Mouse (Mus musculus) urinary bladder, postnatal 36 days (tissue): ENCODE measurements at regions not wholly inside any gene's neighbourhood (a gene's known extent, or its start where the extent isn't known, plus 50 kb on each side); places are given as distances from the start of the nearest gene placed in this dataset.

Experiments
- DNase-seq, 2 experiments: peaks; one replicate each; pipeline ENCODE4 v3.0.0; 2022; ENCODE audit warnings: low spot score in 2 of 2, mixed read lengths in 1 of 2

GRCm38 (mm10) chr16:73435726-73436125 lies 975.9 kb downstream of the Robo2 start:
- DNase-seq = no peak

GRCm38 (mm10) chr16:73424851-73425250 lies 986.8 kb downstream of the Robo2 start:
- DNase-seq = peak in 1 of 2 experiments; percentile 27

GRCm38 (mm10) chr16:73424311-73424710 lies 987.3 kb downstream of the Robo2 start:
- DNase-seq = no peak

- no peak for DNase-seq
Measured at GRCm38 (mm10) chr16:73404509-73404908, 1007.1 kb downstream of the Robo2 start.

GRCm38 (mm10) chr16:73404099-73404498 lies 1007.5 kb downstream of the Robo2 start:
- no peak for DNase-seq

- DNase-seq = no peak
Measured at GRCm38 (mm10) chr16:73379056-73379455, 1032.6 kb downstream of the Robo2 start.

- DNase-seq = no peak
Measured at GRCm38 (mm10) chr16:73374608-73375165, 1036.9 kb downstream of the Robo2 start.

- no peak for DNase-seq
Measured at GRCm38 (mm10) chr16:73368607-73369233, 1042.9 kb downstream of the Robo2 start.

- no peak for DNase-seq
Measured at GRCm38 (mm10) chr16:73367926-73368325, 1043.7 kb downstream of the Robo2 start.

- DNase-seq = no peak
Measured at GRCm38 (mm10) chr16:73367226-73367840, 1044.3 kb downstream of the Robo2 start.

GRCm38 (mm10) chr16:73350698-73351097 lies 1042.6 kb downstream of the Robo1 start:
- no peak for DNase-seq

GRCm38 (mm10) chr16:73343941-73344340 lies 1035.8 kb downstream of the Robo1 start:
- DNase-seq = no peak

- no peak for DNase-seq
Measured at GRCm38 (mm10) chr16:73343531-73343930, 1035.4 kb downstream of the Robo1 start.

GRCm38 (mm10) chr16:73317644-73318043 lies 1009.5 kb downstream of the Robo1 start:
- DNase-seq = no peak

GRCm38 (mm10) chr16:73310096-73310495 lies 1002.0 kb downstream of the Robo1 start:
- DNase-seq = no peak

GRCm38 (mm10) chr16:73279951-73280350 lies 971.8 kb downstream of the Robo1 start:
- no peak for DNase-seq

- DNase-seq = no peak
Measured at GRCm38 (mm10) chr16:73259691-73260090, 951.6 kb downstream of the Robo1 start.

- no peak for DNase-seq
Measured at GRCm38 (mm10) chr16:73259283-73259682, 951.2 kb downstream of the Robo1 start.

- DNase-seq = no peak
Measured at GRCm38 (mm10) chr16:73245073-73245590, 937.0 kb downstream of the Robo1 start.

- DNase-seq = no peak
Measured at GRCm38 (mm10) chr16:73230599-73230998, 922.5 kb downstream of the Robo1 start.

GRCm38 (mm10) chr16:73217555-73217954 lies 909.4 kb downstream of the Robo1 start:
- DNase-seq = no peak

GRCm38 (mm10) chr16:73203542-73203941 lies 895.4 kb downstream of the Robo1 start:
- no peak for DNase-seq

GRCm38 (mm10) chr16:73200991-73201390 lies 892.9 kb downstream of the Robo1 start:
- DNase-seq = no peak
